Mouse (Mus musculus) left cerebral cortex, adult 9 months (tissue): Measurements from ENCODE around the gene Olfr782.
"Not testable (repeated sequence)": the region's sequence is repeated elsewhere in the genome, so short reads cannot be mapped to it uniquely, and the experiment has no call there.

Experiments used
- DNase-seq, 2 experiments: peaks; one replicate each; pipeline ENCODE4 v3.0.0; 2022; ENCODE audit warnings: low spot score in 2 of 2

Gene Olfr782

GRCm38 (mm10) chr10:129348550-129348949, at the start of gene Olfr782:
TSS of gene Olfr782 (plus strand) at chr10:129348850.
- DNase-seq, result no peak

- DNase-seq, result not testable (repeated sequence)
Observed at GRCm38 (mm10) chr10:129312973-129313372, 35.7 kb upstream of the Olfr782 start.

- DNase-seq, result not testable (repeated sequence)
Observed at GRCm38 (mm10) chr10:129313521-129313920, 35.1 kb upstream of the Olfr782 start.

- no peak for DNase-seq
Observed at GRCm38 (mm10) chr10:129317817-129318216, 30.8 kb upstream of the Olfr782 start, which contains the start of gene Olfr780. TSS of gene Olfr780 (plus strand) at chr10:129318117.

- DNase-seq, result no peak
Observed at GRCm38 (mm10) chr10:129328554-129328953, 20.1 kb upstream of the Olfr782 start, which contains the start of gene Olfr781. TSS of gene Olfr781 (plus strand) at chr10:129328854.

GRCm38 (mm10) chr10:129352475-129352874, 3.8 kb downstream of the Olfr782 start:
- DNase-seq, result not testable (repeated sequence)

GRCm38 (mm10) chr10:129356496-129356895, 7.8 kb downstream of the Olfr782 start:
- DNase-seq, result not testable (repeated sequence)

- DNase-seq, result no peak
Observed at GRCm38 (mm10) chr10:129357307-129357706, 8.7 kb downstream of the Olfr782 start.

- not testable (repeated sequence) for DNase-seq
Observed at GRCm38 (mm10) chr10:129374051-129374450, 25.4 kb downstream of the Olfr782 start.

GRCm38 (mm10) chr10:129383783-129384182, 35.1 kb downstream of the Olfr782 start, which contains the start of gene Olfr784:
TSS of gene Olfr784 (plus strand) at chr10:129384083.
- DNase-seq, result no peak

- DNase-seq, result no peak
Observed at GRCm38 (mm10) chr10:129400892-129401291, 52.2 kb downstream of the Olfr782 start.
